Mouse (Mus musculus) splenic B cell, adult 2 months (primary cell): ENCODE data around the gene Ufsp1.

ENCODE experiments used
- DNase-seq: peaks from one replicate; pipeline ENCODE4 v3.0.0-alpha.2; 2011; ENCODE audit warnings: low read depth, low spot score
- H3K27me3 ChIP-seq: 2 replicates; pipeline ENCODE4 v1.6.1; 2012; ENCODE audit warnings: mild to moderate bottlenecking, low read length, moderate library complexity, mixed read lengths; ENCODE audit not compliant: control insufficient read depth, poor library complexity, insufficient read depth, severe bottlenecking
- H3K36me3 ChIP-seq: 2 replicates; pipeline ENCODE4 v1.6.1; 2012; ENCODE audit warnings: mild to moderate bottlenecking, low read length, moderate library complexity, mixed read lengths; ENCODE audit not compliant: control insufficient read depth, poor library complexity, insufficient read depth, severe bottlenecking

The Ufsp1 gene

GRCm38 (mm10) chr5:137335066-137335465, 40.6 kb downstream of the Ufsp1 start:
- Histone ChIP-seq H3K27me3 (no peaks in the 10 kb centered on the region), H3K36me3 (no peaks in the 10 kb centered on the region; the same call in 1 of the 2 replicates)
- no peak for DNase-seq

- Histone ChIP-seq H3K27me3 (no peaks in the 10 kb centered on the region), H3K36me3 (no peaks in the 10 kb centered on the region)
- no peak for DNase-seq
Measured at GRCm38 (mm10) chr5:137337190-137337589, 42.8 kb downstream of the Ufsp1 start.

GRCm38 (mm10) chr5:137338256-137338655, 43.8 kb downstream of the Ufsp1 start:
- H3K27me3 ChIP-seq, result no peaks in the 10 kb centered on the region
- no peaks in the 10 kb centered on the region for H3K36me3 ChIP-seq
- peak; percentile 75 for DNase-seq

GRCm38 (mm10) chr5:137338663-137339289, 44.3 kb downstream of the Ufsp1 start:
- DNase-seq, result no peak
- no peaks in the 10 kb centered on the region for H3K36me3 ChIP-seq

GRCm38 (mm10) chr5:137339290-137339979, 45.0 kb downstream of the Ufsp1 start:
- peak; percentile 30 for DNase-seq
- H3K27me3 ChIP-seq, result no peaks in the 10 kb centered on the region
- H3K36me3 ChIP-seq, result no peaks in the 10 kb centered on the region

More at GRCm38 (mm10) chr5:137338663-137339289, 44.3 kb downstream of the Ufsp1 start:
- H3K27me3 ChIP-seq, result no peaks in the 10 kb centered on the region

- no peak for DNase-seq
- H3K36me3 ChIP-seq, result no peaks in the 10 kb centered on the region
- H3K27me3 ChIP-seq, result no peaks in the 10 kb centered on the region
Measured at GRCm38 (mm10) chr5:137340222-137340621, 45.8 kb downstream of the Ufsp1 start.

GRCm38 (mm10) chr5:137342407-137343012, 48.1 kb downstream of the Ufsp1 start:
- DNase-seq, result no peak
- Histone ChIP-seq H3K36me3 (no peaks in the 10 kb centered on the region), H3K27me3 (no peaks in the 10 kb centered on the region; the same call in 1 of the 2 replicates)

- DNase-seq, result no peak
- H3K27me3 ChIP-seq, result no peaks in the 10 kb centered on the region; the same call in 1 of the 2 replicates
Measured at GRCm38 (mm10) chr5:137343412-137343811, 49.0 kb downstream of the Ufsp1 start.

GRCm38 (mm10) chr5:137343869-137344268, 49.4 kb downstream of the Ufsp1 start:
- H3K27me3 ChIP-seq, result no peaks in the 10 kb centered on the region; the same call in 1 of the 2 replicates
- no peaks in the 10 kb centered on the region for H3K36me3 ChIP-seq
- no peak for DNase-seq

More at GRCm38 (mm10) chr5:137343412-137343811, 49.0 kb downstream of the Ufsp1 start:
- no peaks in the 10 kb centered on the region for H3K36me3 ChIP-seq
